Mouse (Mus musculus) MEL (cell line): Measurements from ENCODE around the gene Eci1.

Experiments used
- CHD2 ChIP-seq: IDR thresholded peaks from 2 replicates; pipeline ENCODE4 v1.6.1; 2011; ENCODE audit warnings: low read length, improper control_type of control experiment
- CTCF ChIP-seq, 3 experiments: IDR thresholded peaks in 2 of 3; conservative IDR thresholded peaks in 1 of 3; 2 replicates each; pipeline ENCODE4 v1.5.1; 2011 to 2012; ENCODE audit warnings: low read length in 3 of 3, low read depth in 2 of 3, mild to moderate bottlenecking in 2 of 3, improper control_type of control experiment in 1 of 3, inconsistent platforms in 1 of 3, mixed read lengths in 1 of 3, moderate library complexity in 1 of 3; ENCODE audit not compliant: control insufficient read depth in 1 of 3, insufficient read depth in 1 of 3, poor library complexity in 1 of 3, severe bottlenecking in 1 of 3
- E2F4 ChIP-seq: IDR thresholded peaks from 2 replicates; pipeline ENCODE4 v1.6.1; 2011; ENCODE audit warnings: low read depth, low read length, improper control_type of control experiment, borderline replicate concordance
- ELF1 ChIP-seq: IDR thresholded peaks from 2 replicates; pipeline ENCODE4 v1.6.1; 2014; ENCODE audit warnings: low read depth, mild to moderate bottlenecking, inconsistent platforms, low read length, improper control_type of control experiment, moderate library complexity
- EP300 ChIP-seq, 2 experiments: IDR thresholded peaks; 2 replicates each; pipeline ENCODE4 v1.6.1; 2011; ENCODE audit warnings: improper control_type of control experiment in 2 of 2, low read length in 2 of 2, low read depth in 1 of 2, mild to moderate bottlenecking in 1 of 2
- GATA1 ChIP-seq: IDR thresholded peaks from 2 replicates; pipeline ENCODE4 v1.6.1; 2011; ENCODE audit warnings: low read depth, low read length, improper control_type of control experiment
- HCFC1 ChIP-seq: IDR thresholded peaks from 2 replicates; pipeline ENCODE4 v1.6.1; 2012; ENCODE audit warnings: low read depth, mild to moderate bottlenecking, inconsistent platforms, low read length, improper control_type of control experiment, moderate library complexity
- KAT2A ChIP-seq: conservative IDR thresholded peaks from 2 replicates; pipeline ENCODE4 v1.6.1; 2012; ENCODE audit warnings: low read depth, low read length, improper control_type of control experiment, inconsistent platforms
- MAFK ChIP-seq: IDR thresholded peaks from 2 replicates; pipeline ENCODE4 v1.6.1; 2011; ENCODE audit warnings: low read depth, mild to moderate bottlenecking, low read length, improper control_type of control experiment, borderline replicate concordance
- NRF1 ChIP-seq: IDR thresholded peaks from 2 replicates; pipeline ENCODE4 v1.6.1; 2014; ENCODE audit warnings: low read depth, mild to moderate bottlenecking, inconsistent platforms, low read length, improper control_type of control experiment, moderate library complexity; ENCODE audit not compliant: poor library complexity, insufficient read depth, severe bottlenecking
- TBP ChIP-seq: IDR thresholded peaks from 2 replicates; pipeline ENCODE4 v1.8.0; 2011; ENCODE audit warnings: low read depth, low read length, improper control_type of control experiment

GRCm38 (mm10) chr17:24391149-24391548 lies 35.3 kb upstream of the Eci1 start:
- no peak for TF ChIP-seq TBP
- no peak for TF ChIP-seq MAFK
- no peak for TF ChIP-seq E2F4
- TF ChIP-seq NRF1: no peak
- peak; percentile 39 to 72 (median 57) for TF ChIP-seq CTCF (IDR thresholded peaks at IDR 0.05 in 2 of 3, conservative IDR thresholded peaks at IDR 0.05 in 1 of 3; ENCODE audit: control insufficient read depth in 1 of 3, insufficient read depth in 1 of 3, low read depth in 2 of 3, low read length in 3 of 3, poor library complexity in 1 of 3, severe bottlenecking in 1 of 3)
- no peak for TF ChIP-seq HCFC1
- TF ChIP-seq KAT2A: no peak
- TF ChIP-seq CHD2: no peak
- TF ChIP-seq EP300 (IDR thresholded peaks at IDR 0.05; ENCODE audit: low read depth in 1 of 2, low read length in 2 of 2): no peak
- TF ChIP-seq GATA1: no peak
- no peak for TF ChIP-seq ELF1
